23 mouse cellular contexts compared by ENCODE assay signal in the genomic region with DNA sequence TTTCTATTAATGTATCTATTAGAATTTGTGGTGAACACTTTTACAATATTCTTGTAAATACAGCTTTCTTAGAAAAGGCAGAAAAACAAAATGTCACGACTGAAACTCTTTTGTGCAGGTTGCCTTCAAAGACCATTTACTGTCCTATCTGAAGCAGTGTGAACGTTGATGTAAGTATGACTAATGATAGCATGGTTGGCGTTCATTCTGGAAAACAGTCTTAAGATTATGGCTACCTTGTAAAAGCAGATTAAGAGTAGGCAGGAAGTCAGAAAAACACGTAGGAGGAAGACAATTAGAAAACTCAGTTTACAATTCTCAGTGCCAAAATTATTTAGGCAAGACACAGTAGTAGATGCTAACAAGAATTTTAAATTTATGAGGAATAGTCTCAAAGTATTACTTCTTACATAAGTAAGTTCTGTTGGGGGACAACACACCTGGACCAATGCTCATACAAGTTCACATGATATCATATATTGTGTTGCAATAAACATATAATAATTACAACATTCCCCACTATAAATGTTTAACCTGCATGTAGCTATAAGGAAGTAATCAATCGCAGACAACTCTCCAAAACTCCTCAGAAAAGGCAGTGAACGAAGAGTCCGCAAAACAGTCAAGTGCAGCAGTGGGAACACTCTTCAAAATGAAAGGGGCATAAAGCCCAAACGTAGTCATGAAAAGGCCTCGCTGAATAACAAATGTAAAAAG.
"Had no signal": no experiment of that assay in that cellular context is flagged by ENCODE, and none has a peak within 500 bp of the region (broad histone marks: within the 10 kb centered on the region; RNA-seq: fewer than 3 reads in every experiment).

No protein-coding gene starts in this region.

- H3K4me1 ChIP-seq: heart, embryonic 15.5 days; limb, embryonic 10.5 days had no signal

- ATAC-seq: hindbrain, postnatal 0 days had no signal

- H3K27ac ChIP-seq: heart, adult 2 months; heart, embryonic 13.5 days; heart, embryonic 15.5 days; hindbrain, embryonic 13.5 days; hindbrain, embryonic 15.5 days; hindbrain, postnatal 0 days; layer of hippocampus, adult 2 months; left cerebral cortex, adult 2 months; limb, embryonic 10.5 days; limb, embryonic 12.5 days; liver, embryonic 13.5 days had no signal

- H3K36me3 ChIP-seq: heart, embryonic 15.5 days; hindbrain, embryonic 13.5 days; limb, embryonic 10.5 days; liver, embryonic 13.5 days had no signal

- H3K9me3 ChIP-seq: heart, embryonic 13.5 days; heart, embryonic 15.5 days; hindbrain, embryonic 13.5 days; hindbrain, embryonic 15.5 days; limb, embryonic 10.5 days; limb, embryonic 12.5 days; liver, embryonic 13.5 days had no signal

- H3K27me3 ChIP-seq: heart, embryonic 13.5 days; heart, embryonic 15.5 days; hindbrain, embryonic 13.5 days; hindbrain, embryonic 15.5 days; limb, embryonic 12.5 days; liver, embryonic 13.5 days had no signal

- H3K4me3 ChIP-seq: heart, adult 2 months; heart, embryonic 13.5 days; heart, embryonic 15.5 days; hindbrain, embryonic 13.5 days; hindbrain, embryonic 15.5 days; layer of hippocampus, adult 2 months; left cerebral cortex, adult 2 months; limb, embryonic 10.5 days; limb, embryonic 12.5 days; liver, embryonic 13.5 days had no signal

- DNase-seq: gastrocnemius, postnatal 14 days; gastrocnemius, postnatal 36 days; heart, adult 11 months; heart, adult 2 months; heart, postnatal 4 days; kidney, adult 18-20 months; kidney, adult 8-10 months; kidney, postnatal 10 days; kidney, postnatal 25 days; kidney, postnatal 4 days; liver; liver, embryonic 13.5 days had no signal

- H3K4me2 ChIP-seq: heart, embryonic 11.5 days; heart, embryonic 13.5 days; heart, embryonic 15.5 days; hindbrain, embryonic 13.5 days; hindbrain, embryonic 15.5 days; limb, embryonic 12.5 days; liver, embryonic 11.5 days; liver, embryonic 13.5 days had no signal

- H3K9ac ChIP-seq: heart, embryonic 13.5 days; heart, embryonic 15.5 days; hindbrain, embryonic 13.5 days; hindbrain, embryonic 15.5 days; limb, embryonic 12.5 days; liver, embryonic 13.5 days had no signal
